Comparison of ENCODE assay signal across 20 mouse cellular contexts in the genomic region with DNA sequence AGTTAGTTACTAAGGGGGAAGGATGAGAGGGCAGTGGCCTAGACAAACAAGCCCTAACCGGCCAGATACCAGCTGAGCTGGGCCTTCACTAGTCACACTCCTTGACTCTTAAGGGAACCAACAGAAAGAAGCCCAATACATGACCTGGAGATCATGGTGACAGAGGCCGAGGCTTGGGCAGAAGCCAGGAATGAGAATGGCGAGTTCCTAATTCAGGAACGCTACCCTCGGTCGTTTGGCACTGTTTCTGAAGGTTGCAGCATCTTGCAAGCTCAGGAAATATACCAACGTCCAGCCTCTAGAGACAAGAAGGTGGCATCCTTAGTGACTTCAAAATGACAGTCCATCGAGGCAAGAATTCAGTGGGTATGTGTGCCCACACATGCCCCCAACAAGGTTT. TPM values are rescaled to one million over a fixed set of nuclear protein-coding genes. Genes with fewer than 3 reads are reported as not detected.
DNase-seq lines count a peak whose midpoint lies in the region; ATAC-seq and TF ChIP-seq lines count a peak whose summit lies in the region.
"Had no signal": no experiment of that assay in that cellular context is flagged by ENCODE, and none has a peak within 500 bp of the region (broad histone marks: within the 10 kb centered on the region; RNA-seq: fewer than 3 reads in every experiment).

No protein-coding gene starts in this region.

- H3K9me3 ChIP-seq in ES-E14 (ENCODE audit: control insufficient read depth, insufficient read depth, low read depth, low read length): no peaks in the 10 kb centered on the region
- H3K9me3 ChIP-seq: embryonic facial prominence, embryonic 10.5 days; forebrain, embryonic 13.5 days; heart, embryonic 15.5 days; hindbrain, embryonic 13.5 days had no signal

- peaks cover 9% of the 10 kb centered on the region; the same call in 1 of the 2 replicates for H3K36me3 ChIP-seq in ES-E14 (ENCODE audit: control insufficient read depth, insufficient read depth, low read length, poor library complexity, severe bottlenecking)
- H3K36me3 ChIP-seq: heart, embryonic 15.5 days had no signal

- peak; percentile 57 for DNase-seq in cerebellum, adult 11-12 months
- no peak for DNase-seq in cerebellum, adult 18-20 months
- DNase-seq in cerebellum, postnatal 10 days: peak; percentile 43 to 50
- DNase-seq in cerebellum, postnatal 4 days (ENCODE audit: low spot score in 2 of 2): no peak
- no peak for DNase-seq in ES-E14 (ENCODE audit: low read depth, low spot score)
- no peak for DNase-seq in layer of hippocampus, adult 18-20 months (ENCODE audit: low spot score in 2 of 2)
- DNase-seq: adrenal gland, postnatal 36 days; forebrain, postnatal 0 days; gastrocnemius, postnatal 14 days; heart, adult 2 months; heart, postnatal 14 days; kidney, adult 11 months; kidney, adult 9 months had no signal

- H3K9ac ChIP-seq in ES-E14 (ENCODE audit: insufficient read depth, low read depth, low read length, poor library complexity, severe bottlenecking): peak overlapping the region; percentile 39; the same call in 1 of the 2 replicates
- H3K9ac ChIP-seq: forebrain, embryonic 13.5 days; heart, embryonic 15.5 days had no signal

- no peak for ATAC-seq in activated CD4-positive, CD25-positive, alpha-beta regulatory T cell, adult 4 months
- ATAC-seq: forebrain, embryonic 13.5 days; forebrain, postnatal 0 days; hindbrain, postnatal 0 days; Patski had no signal

- H3K4me3 ChIP-seq in ES-E14 (ENCODE audit: insufficient read depth in 1 of 2, low read depth in 1 of 2, low read length in 2 of 2, poor library complexity in 1 of 2, severe bottlenecking in 1 of 2): no peak overlapping the region
- H3K4me3 ChIP-seq: embryonic facial prominence, embryonic 10.5 days; heart, adult 2 months; heart, embryonic 15.5 days had no signal

- H3K27ac ChIP-seq in ES-E14 (ENCODE audit: insufficient read depth, low read depth, low read length, poor library complexity, severe bottlenecking): no peak overlapping the region
- H3K27ac ChIP-seq: embryonic facial prominence, embryonic 10.5 days; forebrain, embryonic 13.5 days; heart, adult 2 months; heart, embryonic 15.5 days had no signal

- peaks cover 5 to 33% of the 10 kb centered on the region in 2 experiments for H3K4me1 ChIP-seq in ES-E14 (ENCODE audit: control insufficient read depth in 2 of 2, insufficient read depth in 2 of 2, low read length in 2 of 2, poor library complexity in 1 of 2)

- in situ Hi-C loops in ES-E14 (cut with MboI; ENCODE audit: low sequenced_read_pairs in 2 of 2, unreplicated experiment in 2 of 2): no loop called here

TF ChIP-seq in ES-E14, 5 proteins besides CTCF, POLR2A, EP300 and RAD21:
- TF ChIP-seq ZNF384 (IDR thresholded peaks at IDR 0.05; ENCODE audit: low read depth, low read length) (no peak), MAFK (IDR thresholded peaks at IDR 0.05; ENCODE audit: insufficient read depth, low read depth, low read length) (no peak), ZC3H11A (IDR thresholded peaks at IDR 0.05; ENCODE audit: borderline replicate concordance, low read depth, low read length) (no peak), CHD2 (IDR thresholded peaks at IDR 0.05; ENCODE audit: low read depth, low read length) (no peak), HCFC1 (IDR thresholded peaks at IDR 0.05; ENCODE audit: borderline replicate concordance, insufficient read depth, low read length) (no peak)

RNA-seq across cellular contexts. Expression of a gene that starts 1.2 kb away (rescaled TPM):
- total RNA-seq in ES-E14 (2012; rRNA removed): 6.2 and 11.2 TPM in 2 replicates
- under 1 TPM; 0.18 to 0.70 TPM for polyA plus RNA-seq in activated CD4-positive, CD25-positive, alpha-beta regulatory T cell, adult 4 months (2017; shearing (Covaris generic))
- 100 to 1,000 TPM; 839 to 860 TPM for total RNA-seq in layer of hippocampus, adult 18-20 months (2021)

RNA-seq across cellular contexts. Expression of a gene that starts 1.8 kb away (rescaled TPM):
- 139 and 157 TPM in 2 replicates for total RNA-seq in ES-E14 (2012; rRNA removed)
- 10 to 100 TPM; 55.4 to 60.6 TPM for polyA plus RNA-seq in activated CD4-positive, CD25-positive, alpha-beta regulatory T cell, adult 4 months (2017; shearing (Covaris generic))
- 100 to 1,000 TPM; 253 to 259 TPM for total RNA-seq in layer of hippocampus, adult 18-20 months (2021)

RNA-seq across cellular contexts. Expression of a gene that starts 24.5 kb away (rescaled TPM):
- total RNA-seq in ES-E14 (2012; rRNA removed): 15.8 and 18.0 TPM in 2 replicates
- 10 to 100 TPM in 1 of 2 experiments, 1 to 10 TPM in 1; 4.0 to 10.6 TPM for polyA plus RNA-seq in activated CD4-positive, CD25-positive, alpha-beta regulatory T cell, adult 4 months (2017; shearing (Covaris generic))
- 10 to 100 TPM; 48.1 to 53.2 TPM for total RNA-seq in layer of hippocampus, adult 18-20 months (2021)

RNA-seq across cellular contexts. Expression of a gene that starts 47.2 kb away (rescaled TPM):
- total RNA-seq in ES-E14 (2012; rRNA removed): 206 and 377 TPM in 2 replicates
- 10 to 100 TPM; 21.6 to 21.9 TPM for polyA plus RNA-seq in activated CD4-positive, CD25-positive, alpha-beta regulatory T cell, adult 4 months (2017; shearing (Covaris generic))
- 10 to 100 TPM; 55.2 to 57.5 TPM for total RNA-seq in layer of hippocampus, adult 18-20 months (2021)

RNA-seq across cellular contexts. Expression of a gene that starts 53.0 kb away (rescaled TPM):
- 41.7 and 47.4 TPM in 2 replicates for total RNA-seq in ES-E14 (2012; rRNA removed)
- polyA plus RNA-seq in activated CD4-positive, CD25-positive, alpha-beta regulatory T cell, adult 4 months (2017; shearing (Covaris generic)): 10 to 100 TPM; 24.2 to 27.8 TPM
- total RNA-seq in layer of hippocampus, adult 18-20 months (2021): 100 to 1,000 TPM; 103 to 114 TPM

Comparison
In these comparisons a context has a peak if more than half of its experiments do, and no peak if none do; other contexts are left out.
1. DNase-seq: peak in cerebellum, adult 11-12 months (single experiment) and cerebellum, postnatal 10 days (2 of 2); none in cerebellum, adult 18-20 months (0 of 2), cerebellum, postnatal 4 days (0 of 2), ES-E14 (single experiment) and layer of hippocampus, adult 18-20 months (0 of 2).
2. RNA of a gene that starts 1.2 kb away (total RNA-seq): 839 to 860 TPM in layer of hippocampus, adult 18-20 months; 6.2 to 11.2 TPM in ES-E14; every median in the first group is over 10 times any median in the second.